Mouse (Mus musculus) 416B (cell line): ENCODE measurements around the gene Mrpl33.

Experiments
- DNase-seq: peaks from one replicate; pipeline ENCODE4 v3.0.0; 2011; ENCODE audit warnings: low read depth

The Mrpl33 gene

DNA sequence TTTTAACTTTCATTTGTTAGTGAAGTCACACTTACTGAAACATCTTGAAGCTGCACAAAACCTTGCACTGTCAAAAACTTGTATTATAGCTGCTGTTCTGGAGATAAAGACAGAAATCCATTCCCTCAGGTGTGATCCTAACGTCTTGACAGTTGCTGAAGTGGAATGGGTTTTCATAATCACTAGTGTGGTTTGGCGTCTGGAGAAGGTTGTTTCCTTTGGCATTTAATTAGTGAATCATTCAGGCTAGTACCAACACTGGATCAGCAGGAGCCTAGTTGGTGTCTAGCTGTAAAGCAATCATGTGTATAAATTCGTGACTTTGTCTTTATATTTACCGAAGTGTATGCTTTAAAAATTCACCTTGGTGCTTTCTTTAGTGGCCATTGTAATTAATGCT lies 102.2 kb downstream of the Mrpl33 start:
- DNase-seq = peak; percentile 66

- DNase-seq = no peak
Measured at GRCm38 (mm10) chr5:31699397-31699796, 102.7 kb downstream of the Mrpl33 start.

- DNase-seq = peak; percentile 71
Measured at GRCm38 (mm10) chr5:31704971-31705370, 108.2 kb downstream of the Mrpl33 start.

- no peak for DNase-seq
Measured at GRCm38 (mm10) chr5:31706826-31707225, 110.1 kb downstream of the Mrpl33 start.

DNA sequence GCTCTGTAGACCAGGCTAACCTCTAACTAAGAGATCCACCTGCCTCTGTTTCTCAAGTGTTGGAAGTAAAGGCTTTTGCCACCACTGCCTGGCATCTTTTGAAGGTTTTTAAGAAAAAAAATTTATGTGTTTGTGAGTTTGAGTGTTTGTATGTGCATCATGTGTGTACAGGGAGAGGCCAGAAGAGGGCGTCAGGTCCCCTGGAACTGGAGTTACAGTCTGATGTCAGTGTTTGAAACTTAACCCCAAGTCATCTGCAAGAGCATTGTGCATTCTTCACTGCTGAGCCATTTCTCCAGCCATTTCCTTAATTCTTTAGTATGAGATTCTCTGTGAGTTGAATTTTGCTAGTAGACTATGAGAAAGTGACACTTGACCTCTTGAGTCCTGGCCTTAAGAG lies 112.7 kb downstream of the Mrpl33 start:
- peak; percentile 77 for DNase-seq

DNA sequence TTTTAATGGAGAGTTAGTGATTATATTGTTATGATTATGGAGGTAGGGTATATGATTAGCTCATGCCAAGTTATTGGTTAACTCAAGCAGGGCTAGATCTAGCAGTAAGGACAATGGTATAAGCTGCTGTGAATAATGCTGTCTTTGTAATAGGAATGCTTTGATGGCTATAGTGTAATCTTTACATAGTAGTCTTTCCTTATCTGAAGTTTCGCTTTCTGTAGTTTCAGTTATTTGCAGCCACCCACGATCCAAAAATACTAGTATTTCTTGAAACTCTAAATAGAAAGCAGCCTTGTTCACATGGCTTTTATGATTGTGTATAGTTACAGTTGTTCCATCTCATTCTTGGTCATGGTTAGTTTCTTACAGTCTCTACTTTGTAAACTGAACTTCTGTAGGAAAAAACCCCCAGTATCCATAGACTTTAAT lies 116.6 kb downstream of the Mrpl33 start:
- no peak for DNase-seq

DNA sequence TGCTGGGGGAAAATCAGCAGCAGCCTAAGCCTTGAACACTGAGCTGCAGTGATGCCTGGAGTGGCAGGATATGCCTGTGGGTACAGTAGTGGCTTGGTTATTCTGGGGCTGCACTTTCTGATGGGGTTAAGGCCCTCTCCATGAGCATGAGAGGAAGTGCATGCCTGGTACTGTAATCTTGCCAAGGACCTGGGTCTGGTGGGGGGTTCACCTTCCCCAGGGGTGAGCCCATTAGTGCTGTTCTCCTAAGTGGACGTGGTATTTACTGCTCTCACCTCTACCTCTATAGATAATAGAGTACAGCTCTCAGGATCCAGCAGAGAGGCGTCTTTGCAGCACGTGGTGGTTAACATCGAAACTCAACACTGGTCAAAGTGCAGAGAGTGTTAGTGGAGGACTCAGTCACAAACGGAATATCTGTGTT lies 117.1 kb downstream of the Mrpl33 start:
- peak; percentile 72 for DNase-seq
